8 mouse cellular contexts compared by ENCODE assay signal in the genomic region with DNA sequence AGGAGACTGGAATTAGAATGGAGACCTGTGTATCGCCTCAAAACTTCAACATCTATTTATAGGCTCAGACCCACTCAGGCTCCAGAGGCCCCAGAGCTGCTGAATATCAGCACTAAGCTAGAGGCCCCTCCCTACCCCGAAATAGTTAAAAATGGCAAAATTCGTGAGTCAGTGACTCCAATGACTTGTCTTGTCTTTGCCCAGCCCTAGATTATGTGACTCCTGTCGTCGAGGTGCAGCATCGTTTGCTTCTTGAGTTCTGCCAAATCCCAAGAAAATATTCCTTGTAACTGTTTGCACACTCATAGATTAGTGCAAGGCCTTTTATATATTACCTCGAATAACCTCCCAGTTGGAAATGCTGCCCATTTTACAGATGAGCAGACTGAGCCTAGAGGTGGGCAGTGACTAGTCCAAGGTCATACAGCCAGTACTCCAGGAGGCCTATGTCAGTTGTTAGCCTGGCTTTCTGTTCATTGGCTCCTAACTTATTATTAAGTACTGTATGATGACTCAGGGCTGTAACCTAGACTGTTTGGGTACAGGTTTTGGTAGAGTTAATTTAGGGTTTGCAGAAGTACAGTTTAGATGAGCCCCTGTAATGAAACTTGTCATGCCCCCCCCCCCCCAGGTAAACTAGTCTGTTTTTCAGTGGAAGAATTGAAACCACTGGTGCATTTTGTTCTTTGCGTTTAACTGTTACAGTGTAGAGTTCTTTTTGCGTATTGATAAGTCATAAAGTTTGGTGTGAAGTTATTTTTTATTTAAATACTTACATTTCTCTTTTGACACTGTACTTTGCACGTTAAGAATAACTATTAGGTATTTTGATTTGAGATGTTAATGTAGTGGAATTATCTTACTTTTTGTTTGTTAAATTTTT. TPM values are rescaled to one million over a fixed set of nuclear protein-coding genes. Genes with fewer than 3 reads are reported as not detected.
A peak's percentile ranks its signal among the peaks of the same experiment; 100 is the strongest.
DNase-seq lines count a peak whose midpoint lies in the region; ATAC-seq and TF ChIP-seq lines count a peak whose summit lies in the region.

No protein-coding gene starts in this region.

- no peak for TF ChIP-seq POLR2A in thymus, adult 2 months (IDR thresholded peaks at IDR 0.05; ENCODE audit: control insufficient read depth, extremely low read depth, insufficient read depth, low read length, poor library complexity)
- TF ChIP-seq POLR2A in olfactory bulb, adult 2 months (IDR thresholded peaks at IDR 0.05; ENCODE audit: insufficient read depth, low read depth, low read length) = no peak

- no peak for ATAC-seq in cerebellum, adult (ENCODE audit: insufficient number of reproducible peaks, low FRiP score, low TSS enrichment)
- no peak for ATAC-seq in limb, embryonic 11.5 days (ENCODE audit: insufficient number of reproducible peaks, low FRiP score, low TSS enrichment, low read depth)

- no peaks in the 10 kb centered on the region for H3K9me3 ChIP-seq in limb, embryonic 11.5 days (ENCODE audit: control insufficient read depth, low read length)

- H3K4me1 ChIP-seq in thymus, adult 2 months (replicated peaks; ENCODE audit: control insufficient read depth, insufficient read depth, low read length) = peaks cover 12% of the 10 kb centered on the region
- peaks cover 9% of the 10 kb centered on the region; the same call in 1 of the 2 replicates for H3K4me1 ChIP-seq in limb, embryonic 11.5 days (ENCODE audit: control insufficient read depth, insufficient read depth, low read length)
- H3K4me1 ChIP-seq in olfactory bulb, adult 2 months (ENCODE audit: control insufficient read depth, insufficient read depth, low read length) = peaks cover 8% of the 10 kb centered on the region

- peak overlapping the region; percentile 85 for H3K4me3 ChIP-seq in thymus, adult 2 months (ENCODE audit: control insufficient read depth, insufficient read depth, low read length)
- H3K4me3 ChIP-seq in limb, embryonic 11.5 days (ENCODE audit: low read depth, low read length) = peak overlapping the region; percentile 99
- H3K4me3 ChIP-seq in olfactory bulb, adult 2 months (ENCODE audit: insufficient read depth, low read depth, low read length) = peak overlapping the region; percentile 72

- TF ChIP-seq CTCF in thymus, adult 2 months (IDR thresholded peaks at IDR 0.05; ENCODE audit: borderline replicate concordance, control insufficient read depth, extremely low read depth, insufficient read depth, low read length, poor library complexity) = no peak
- TF ChIP-seq CTCF in olfactory bulb, adult 2 months (IDR thresholded peaks at IDR 0.05; ENCODE audit: insufficient read depth, low read depth, low read length) = no peak

- WGBS in thymus, adult 2 months = 20% methylated on average over 10 of the region's 10 CpGs
- 31% methylated on average over 10 of the region's 10 CpGs for WGBS in limb, embryonic 11.5 days
- 9% methylated on average over 10 of the region's 10 CpGs for WGBS in olfactory bulb, adult 2 months

- H3K36me3 ChIP-seq in thymus, adult 2 months (ENCODE audit: control insufficient read depth, insufficient read depth, low read length) = no peaks in the 10 kb centered on the region
- 0 out of 2 replicates have a peak, but pooled peaks cover 3% of the 10 kb centered on the region for H3K36me3 ChIP-seq in limb, embryonic 11.5 days (ENCODE audit: control insufficient read depth, insufficient read depth, low read length)

- no peaks in the 10 kb centered on the region for H3K27me3 ChIP-seq in thymus, adult 2 months (ENCODE audit: control insufficient read depth, insufficient read depth, low read length)
- no peaks in the 10 kb centered on the region for H3K27me3 ChIP-seq in limb, embryonic 11.5 days (ENCODE audit: control insufficient read depth, insufficient read depth, low read length)

- peak overlapping the region; percentile 81; the same call in 1 of the 2 replicates for H3K27ac ChIP-seq in thymus, adult 2 months (ENCODE audit: control insufficient read depth, insufficient read depth, low read length)
- H3K27ac ChIP-seq in limb, embryonic 11.5 days (replicated peaks; ENCODE audit: low read depth, low read length) = peak overlapping the region; percentile 100
- peak overlapping the region; percentile 97 for H3K27ac ChIP-seq in olfactory bulb, adult 2 months (ENCODE audit: insufficient read depth, low read depth, low read length)

- peak; percentile 49 for DNase-seq in cerebellum, adult 9-11 months
- peak; percentile 27 for DNase-seq in thymus, adult 2 months
- no peak for DNase-seq in thymus, postnatal 10 days (ENCODE audit: low spot score in 2 of 2)
- DNase-seq in limb, embryonic 11.5 days (ENCODE audit: low spot score) = no peak
- DNase-seq in frontal cortex, adult 2 months (ENCODE audit: extremely low spot score in 1 of 2, low spot score in 1 of 2) = no peak
- DNase-seq in kidney, adult 8-10 months = no peak

- H3K9ac ChIP-seq in limb, embryonic 11.5 days (ENCODE audit: low read length) = peak overlapping the region; percentile 99

- H3K4me2 ChIP-seq in limb, embryonic 11.5 days (ENCODE audit: low read depth, severe bottlenecking) = peak overlapping the region; percentile 65

RNA-seq across cellular contexts. Expression of gene Dyrk1a, which starts 1.5 kb away (rescaled TPM):
- 78.4 and 89.5 TPM in 2 replicates for polyA plus RNA-seq in thymus, adult 2 months (2012; rRNA removed)
- 12.1 and 13.4 TPM in 2 replicates for polyA plus RNA-seq in limb, embryonic 11.5 days (2014; fragmentation: Nextera tagmentation; extraction: Ambion mirVana)
- polyA plus RNA-seq in olfactory bulb, adult 2 months (2012; ENCODE audit: insufficient read depth, insufficient read length, low replicate concordance, missing spikeins) = not detected in 2 replicates
- polyA plus RNA-seq in frontal cortex, adult 2 months (2012; rRNA removed) = 44.1 and 47.8 TPM in 2 replicates

RNA-seq across cellular contexts. Expression of gene Vps26c, which starts 44.7 kb away (rescaled TPM):
- 40.2 and 44.9 TPM in 2 replicates for polyA plus RNA-seq in thymus, adult 2 months (2012; rRNA removed)
- polyA plus RNA-seq in limb, embryonic 11.5 days (2014; fragmentation: Nextera tagmentation; extraction: Ambion mirVana) = 49.3 and 51.7 TPM in 2 replicates
- not detected in 2 replicates for polyA plus RNA-seq in olfactory bulb, adult 2 months (2012; ENCODE audit: insufficient read depth, insufficient read length, low replicate concordance, missing spikeins)
- polyA plus RNA-seq in frontal cortex, adult 2 months (2012; rRNA removed) = 45.7 and 47.6 TPM in 2 replicates

Comparison
In these comparisons a context has a peak if more than half of its experiments do, and no peak if none do; other contexts are left out.
1. DNase-seq: peak in cerebellum, adult 9-11 months (single experiment) and thymus, adult 2 months (single experiment); none in thymus, postnatal 10 days (0 of 2), limb, embryonic 11.5 days (single experiment), frontal cortex, adult 2 months (0 of 2) and kidney, adult 8-10 months (0 of 2).
2. RNA of gene Vps26c, which starts 44.7 kb away (polyA plus RNA-seq): 49.3 to 51.7 TPM in limb, embryonic 11.5 days, 45.7 to 47.6 TPM in frontal cortex, adult 2 months and 40.2 to 44.9 TPM in thymus, adult 2 months; not detected in olfactory bulb, adult 2 months; every median in the first group is over 10 times any median in the second.
3. Peak in every context shown above with its lines, with median percentiles within 50 percentile points of each other: H3K27ac ChIP-seq and H3K4me3 ChIP-seq.